Mouse (Mus musculus) gastrocnemius, postnatal 25 days (tissue): Measurements from ENCODE around the gene Shc4. TPM values are rescaled to one million over a fixed set of nuclear protein-coding genes. Genes with fewer than 3 reads are reported as not detected.

Experiments used
- DNase-seq: peaks from one replicate; pipeline ENCODE4 v3.0.0; 2022
- total RNA-seq, 2 experiments: library from RNA; stranded (reverse); gene quantifications; 1 replicate in 1 of 2; 2 replicates in 1 of 2; pipeline ENCODE4 v1.2.3; 2021

Shc4 gene
- total RNA-seq, 2 experiments from 2014 or later: 1.9 to 2.0 TPM

GRCm38 (mm10) chr2:125684559-125685440 is 39.1 kb downstream of the Shc4 start:
- DNase-seq: no peak

DNA sequence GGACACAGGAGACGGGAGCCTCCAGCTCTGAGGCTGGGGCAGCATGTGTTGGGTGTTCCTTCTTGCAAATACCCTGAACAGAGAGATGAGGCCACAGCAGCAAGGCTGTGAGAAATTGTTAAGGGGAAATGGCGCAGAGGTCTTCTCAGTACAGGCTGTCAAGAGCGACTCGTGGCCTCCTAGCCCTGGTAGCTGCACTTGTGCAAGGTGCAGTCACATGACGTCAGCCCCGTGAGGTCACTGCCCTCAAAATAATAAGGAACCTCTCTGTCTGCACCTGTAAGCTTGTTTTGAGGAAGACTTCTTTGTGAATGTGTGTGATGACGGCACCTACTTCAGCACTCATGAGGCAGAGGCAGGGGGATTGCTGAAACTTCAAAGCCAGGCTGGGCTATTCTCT is 40.1 kb downstream of the Shc4 start:
- no peak for DNase-seq

DNA sequence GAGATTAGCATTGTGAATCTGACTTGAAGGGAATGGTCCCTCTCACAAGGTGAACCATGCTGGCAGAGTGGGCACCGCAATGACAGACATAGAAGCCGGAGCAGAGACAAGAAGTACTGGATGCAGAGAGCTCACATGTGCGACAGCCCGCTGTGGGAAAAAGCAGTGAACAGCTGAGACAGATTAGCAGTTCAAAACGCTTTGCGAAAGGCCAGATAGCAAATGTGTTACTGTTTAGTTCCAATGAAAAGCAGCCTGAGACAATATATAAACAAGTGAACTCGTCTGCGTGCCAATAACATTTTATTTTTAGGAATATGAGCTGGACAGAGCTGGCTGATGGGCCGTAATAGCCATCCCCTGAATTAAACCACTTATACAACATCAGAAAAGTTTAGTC is 42.1 kb downstream of the Shc4 start:
- DNase-seq: no peak

DNA sequence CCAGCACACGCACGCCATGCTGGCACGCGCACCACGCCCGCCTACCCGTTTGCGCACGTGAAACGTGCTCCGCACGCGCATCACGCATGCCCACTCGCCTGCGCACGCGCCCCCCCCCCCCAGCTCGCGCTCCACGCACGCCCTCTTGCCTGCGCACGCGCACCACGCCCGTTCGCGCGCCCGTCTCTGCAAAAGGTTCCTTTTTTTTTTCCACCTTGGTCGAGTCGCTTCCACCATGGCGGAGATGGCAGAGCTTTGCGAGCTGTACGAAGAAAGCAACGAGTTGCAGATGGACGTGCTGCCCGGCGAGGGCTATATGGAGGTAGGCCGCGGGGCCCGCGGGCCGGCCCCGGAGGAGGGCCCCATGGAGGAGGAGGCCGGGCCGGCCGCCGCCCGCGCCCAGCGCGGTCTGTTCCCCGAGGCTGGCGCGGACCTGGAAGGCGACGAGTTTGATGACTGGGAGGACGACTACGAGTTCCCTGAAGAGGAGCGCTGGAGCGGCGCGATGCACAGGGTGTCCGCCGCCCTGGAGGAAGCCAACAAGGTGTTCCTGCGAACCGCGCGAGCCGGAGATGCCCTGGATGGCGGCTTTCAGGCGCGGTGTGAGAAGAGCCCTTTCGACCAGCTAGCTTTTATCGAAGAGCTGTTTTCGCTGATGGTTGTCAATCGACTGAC is 50.9 kb downstream of the Shc4 start, which contains the start of gene Eid1:
Gene Eid1, plus strand, starts transcription at position 139 of the 675 bp plus-strand sequence.
- peak; percentile 79 for DNase-seq

- DNase-seq: no peak
Measured at GRCm38 (mm10) chr2:125672568-125672956, 51.4 kb downstream of the Shc4 start.

DNA sequence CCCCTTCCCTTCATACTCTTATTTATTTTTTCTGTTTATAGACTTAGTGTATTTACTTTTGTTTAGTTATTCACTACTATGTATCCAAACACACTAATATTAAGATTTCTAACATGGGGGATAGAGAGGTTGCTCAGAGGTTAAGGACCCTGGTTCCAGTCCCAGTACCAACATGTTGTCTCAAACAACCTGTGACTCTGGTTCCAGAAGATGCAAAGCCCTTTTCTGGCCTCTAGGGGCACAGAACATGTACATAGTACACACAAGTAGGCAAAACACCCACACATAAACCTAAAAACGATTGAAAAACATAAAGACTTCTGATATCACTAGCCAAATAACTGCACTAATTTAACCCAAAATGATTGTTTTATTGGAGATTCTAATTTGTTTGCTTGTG is 53.1 kb downstream of the Shc4 start:
- no peak for DNase-seq

DNA sequence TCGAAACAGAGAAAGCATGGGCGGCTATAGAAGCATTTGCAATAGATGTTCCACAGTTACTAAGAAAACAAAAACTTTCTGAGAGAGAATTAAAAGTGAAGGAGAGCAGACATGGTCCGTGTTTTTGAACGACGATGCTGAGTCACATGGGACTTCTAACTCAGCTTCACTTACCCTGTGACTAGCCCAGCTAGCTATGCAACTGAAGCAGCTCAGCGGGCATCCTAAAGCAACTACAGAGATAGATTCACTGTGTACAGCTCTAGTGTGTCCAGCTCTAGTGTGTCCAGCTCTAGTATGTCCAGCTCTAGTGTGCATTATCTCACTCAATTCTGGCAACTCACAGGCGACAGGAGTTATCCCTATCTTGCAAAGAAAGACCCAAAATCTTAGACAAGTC is 56.2 kb downstream of the Shc4 start:
- no peak for DNase-seq

- no peak for DNase-seq
Measured at GRCm38 (mm10) chr2:125667184-125667583, 56.8 kb downstream of the Shc4 start.

- DNase-seq: no peak
Measured at GRCm38 (mm10) chr2:125666668-125667067, 57.3 kb downstream of the Shc4 start.

GRCm38 (mm10) chr2:125665909-125666308 is 58.0 kb downstream of the Shc4 start:
- DNase-seq: no peak

- no peak for DNase-seq
Measured at GRCm38 (mm10) chr2:125665213-125665612, 58.7 kb downstream of the Shc4 start.

DNA sequence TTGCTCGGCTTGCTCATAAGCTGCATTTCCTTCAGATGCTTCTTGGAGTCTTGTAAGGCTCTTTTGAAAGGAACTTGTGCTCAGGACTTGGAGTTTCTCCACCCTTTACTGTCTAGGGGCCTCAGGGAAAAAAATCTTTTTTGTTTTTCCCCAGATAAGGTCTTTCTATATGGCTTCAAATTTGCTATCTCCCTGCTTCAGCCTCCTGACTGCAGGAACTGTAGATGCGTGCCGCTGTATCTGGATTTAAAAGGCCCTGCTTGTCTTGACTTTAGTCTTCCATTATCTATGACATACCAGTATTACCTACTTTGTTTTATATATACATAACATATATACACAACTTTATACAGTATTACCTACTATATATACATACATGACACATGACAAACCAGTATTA is 61.4 kb downstream of the Shc4 start:
- no peak for DNase-seq

DNA sequence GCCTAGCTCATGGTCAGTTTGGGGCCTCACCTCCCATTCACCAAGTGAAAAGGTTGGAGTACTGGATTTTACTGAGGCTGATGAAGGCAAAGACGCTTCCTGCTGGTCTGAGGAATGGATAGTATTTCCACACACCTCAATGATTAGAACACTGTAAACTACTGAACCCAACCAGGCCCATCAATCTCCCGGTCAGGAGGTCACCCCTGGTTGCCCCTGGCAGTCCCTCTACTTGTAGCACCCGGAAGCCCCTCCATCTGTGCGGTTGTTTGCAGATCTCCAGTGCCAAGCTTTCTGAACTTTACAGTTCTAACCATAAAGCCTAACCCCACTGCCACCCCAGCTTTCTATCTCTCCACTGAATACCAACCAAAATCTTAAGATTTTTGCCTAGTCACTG is 62.8 kb downstream of the Shc4 start:
- no peak for DNase-seq

GRCm38 (mm10) chr2:125660537-125661130 is 63.3 kb downstream of the Shc4 start:
- no peak for DNase-seq

DNA sequence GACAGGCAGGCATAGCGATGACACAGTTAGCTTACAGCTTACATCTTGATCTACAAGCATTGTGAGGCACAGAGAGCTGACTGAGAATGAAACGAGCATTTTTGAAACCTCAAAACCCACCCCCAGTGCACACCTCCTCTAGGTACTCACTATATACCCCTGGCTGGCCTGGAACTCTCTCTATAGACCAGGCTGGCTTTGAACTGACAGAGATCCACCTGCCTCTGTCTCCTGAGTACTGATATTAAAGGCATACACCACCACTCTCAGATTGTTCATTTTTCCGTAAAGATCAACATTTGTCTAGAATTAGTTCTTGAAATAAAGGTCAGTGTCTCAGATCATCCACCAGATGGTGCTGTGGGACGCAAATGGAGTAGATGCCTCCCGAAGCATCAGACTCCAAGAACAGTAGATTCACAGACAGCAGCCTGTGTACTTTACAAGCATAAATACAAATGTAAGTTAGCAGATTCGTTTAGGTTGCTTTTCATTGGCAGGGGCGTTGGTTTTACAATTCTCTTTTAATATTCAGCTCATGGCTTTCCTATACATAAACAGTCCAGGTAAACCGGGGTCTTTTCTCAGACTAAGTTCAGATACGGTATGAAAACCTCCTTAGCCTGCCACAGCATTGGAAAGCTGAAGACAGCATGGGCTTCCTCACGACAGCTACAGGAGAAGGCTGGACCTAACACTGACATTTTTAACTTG is 64.0 kb downstream of the Shc4 start:
- DNase-seq: peak; percentile 29

DNA sequence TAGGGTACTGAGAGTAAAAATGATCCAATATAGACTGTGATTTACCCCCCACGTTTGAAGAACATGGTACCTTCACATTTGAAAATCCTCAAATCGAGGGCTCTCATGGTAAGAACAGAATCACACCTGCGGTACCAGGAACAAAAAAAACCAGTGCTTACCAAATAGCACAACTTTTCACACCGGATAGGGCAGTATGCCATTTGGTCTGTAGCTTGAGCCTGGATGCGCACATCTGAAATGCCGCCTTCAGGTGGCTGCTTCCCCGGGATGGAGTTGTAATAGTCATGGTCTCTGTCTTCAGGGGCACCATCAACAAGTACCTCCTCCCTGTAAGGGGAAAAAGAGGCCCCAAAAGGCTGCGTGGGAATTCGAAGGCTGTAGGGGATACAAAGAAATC is 68.6 kb downstream of the Shc4 start:
- DNase-seq: no peak

GRCm38 (mm10) chr2:125653286-125653685 is 70.7 kb downstream of the Shc4 start:
- DNase-seq: no peak

GRCm38 (mm10) chr2:125651563-125651962 is 72.4 kb downstream of the Shc4 start:
- no peak for DNase-seq

GRCm38 (mm10) chr2:125650742-125651352 is 73.1 kb downstream of the Shc4 start:
- no peak for DNase-seq

GRCm38 (mm10) chr2:125650038-125650437 is 73.9 kb downstream of the Shc4 start:
- DNase-seq: no peak

DNA sequence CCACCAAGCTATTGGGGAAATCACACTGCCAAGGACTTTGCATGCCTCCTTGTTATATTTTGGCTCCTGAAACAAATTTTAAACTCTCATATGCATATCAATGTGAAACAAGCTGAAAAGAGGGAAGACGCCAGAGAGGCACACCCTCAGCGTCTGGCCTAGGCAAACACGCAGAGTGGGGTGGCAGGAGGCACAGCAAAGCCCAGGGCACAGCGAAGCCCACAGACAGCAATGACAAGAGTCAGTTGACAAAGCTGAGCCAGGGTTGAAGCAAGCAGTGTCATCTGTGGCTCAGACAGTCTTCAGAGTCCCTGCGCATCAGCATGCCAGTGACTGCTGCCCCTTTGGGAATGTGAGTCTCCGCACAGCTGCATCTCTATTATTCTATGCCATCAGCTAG is 79.0 kb downstream of the Shc4 start:
- DNase-seq: no peak

DNA sequence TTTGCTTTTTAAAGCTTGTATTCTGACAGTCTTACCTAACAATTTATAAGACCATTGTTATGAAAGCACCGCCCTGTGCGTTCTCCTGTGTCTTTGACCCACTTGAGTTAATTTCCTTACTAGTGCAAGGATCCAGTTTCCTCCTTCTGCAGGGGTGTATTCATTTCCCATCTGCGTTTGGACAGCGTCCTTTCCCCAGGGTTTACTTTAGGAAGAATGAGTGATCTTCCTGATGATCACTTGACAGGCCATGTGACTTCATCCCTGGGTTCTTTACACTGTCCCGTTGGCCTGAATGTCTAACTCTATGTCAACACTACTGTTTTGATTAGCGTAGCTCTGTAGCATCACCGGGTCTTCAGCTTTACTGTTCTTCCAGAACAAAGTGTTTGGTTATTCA is 86.6 kb downstream of the Shc4 start:
- DNase-seq: no peak
